In genomic region chr3:82549932-82550331, GRCm38 (mm10) we compare ENCODE assay signal across 28 mouse cellular contexts. TPM values are rescaled to one million over a fixed set of nuclear protein-coding genes. Genes with fewer than 3 reads are reported as not detected.
"Had no signal": no experiment of that assay in that cellular context is flagged by ENCODE, and none has a peak within 500 bp of the region (broad histone marks: within the 10 kb centered on the region; RNA-seq: fewer than 3 reads in every experiment).

No protein-coding gene starts in this region.

- H3K27me3 ChIP-seq: hindbrain, embryonic 15.5 days had no signal

- H3K4me1 ChIP-seq: liver, embryonic 12.5 days had no signal

- H3K4me2 ChIP-seq: heart, embryonic 12.5 days; hindbrain, embryonic 12.5 days; hindbrain, embryonic 15.5 days; limb, embryonic 13.5 days; limb, embryonic 15.5 days; liver, embryonic 12.5 days had no signal

- DNase-seq: forebrain, postnatal 0 days; gastrocnemius, postnatal 25 days; heart, adult 18-20 months; heart, postnatal 10 days; heart, postnatal 4 days; kidney, adult 18-20 months; kidney, adult 8-10 months; kidney, postnatal 10 days; kidney, postnatal 25 days; kidney, postnatal 4 days; layer of hippocampus, adult 9-11 months; layer of hippocampus, postnatal 36 days; left cerebral cortex, postnatal 4 days had no signal

- H3K9me3 ChIP-seq: heart, embryonic 10.5 days; heart, embryonic 12.5 days; hindbrain, embryonic 10.5 days; hindbrain, embryonic 12.5 days; hindbrain, embryonic 15.5 days; limb, embryonic 13.5 days; limb, embryonic 15.5 days; liver, embryonic 12.5 days had no signal

- H3K4me3 ChIP-seq: heart, embryonic 10.5 days; heart, embryonic 12.5 days; hindbrain, embryonic 10.5 days; hindbrain, embryonic 12.5 days; hindbrain, embryonic 15.5 days; limb, embryonic 13.5 days; limb, embryonic 15.5 days; liver, embryonic 12.5 days had no signal

- ATAC-seq: forebrain, postnatal 0 days; hindbrain, postnatal 0 days; liver, embryonic 12.5 days had no signal

- H3K36me3 ChIP-seq: heart, embryonic 10.5 days; heart, embryonic 12.5 days; hindbrain, embryonic 10.5 days; hindbrain, embryonic 12.5 days; hindbrain, embryonic 15.5 days; limb, embryonic 13.5 days; limb, embryonic 15.5 days; liver, embryonic 12.5 days had no signal

- H3K27ac ChIP-seq: heart, embryonic 10.5 days; hindbrain, embryonic 10.5 days; hindbrain, embryonic 12.5 days; hindbrain, embryonic 15.5 days; hindbrain, postnatal 0 days; limb, embryonic 13.5 days; limb, embryonic 15.5 days; liver, embryonic 12.5 days had no signal

- H3K9ac ChIP-seq: forebrain, postnatal 0 days; heart, embryonic 12.5 days; hindbrain, embryonic 12.5 days; hindbrain, embryonic 15.5 days; limb, embryonic 13.5 days; limb, embryonic 15.5 days; liver, embryonic 12.5 days had no signal

RNA-seq across cellular contexts. Expression of gene Npy2r, which starts 2.0 kb away (rescaled TPM):
- total RNA-seq: gastrocnemius, adult 18-20 months; gastrocnemius, adult 8-10 months; gastrocnemius, postnatal 25 days; granulocyte monocyte progenitor cell, adult 5-6 weeks; heart, adult 18-20 months; heart, adult 8-10 months; heart, postnatal 10 days; heart, postnatal 25 days; heart, postnatal 4 days; liver, adult 2 months had no signal
- polyA plus RNA-seq: heart, embryonic 12.5 days; liver, adult 2 months had no signal
